Mouse (Mus musculus) hindbrain, embryonic 10.5 days (tissue): Measurements from ENCODE around the gene Glo1. TPM values are rescaled to one million over a fixed set of nuclear protein-coding genes. Genes with fewer than 3 reads are reported as not detected.

Experiments
- DNase-seq: peaks from one replicate; pipeline ENCODE4 v3.0.0-alpha.2; 2017; ENCODE audit warnings: low spot score
- H3K27ac ChIP-seq: fragments of 300-500 bp; sonication (generic); 2 replicates; pipeline ENCODE4 v1.5.1; 2016; ENCODE audit warnings: mild to moderate bottlenecking, moderate library complexity
- H3K27me3 ChIP-seq: fragments of 300-500 bp; sonication (generic); 2 replicates; pipeline ENCODE4 v1.6.1; 2016; ENCODE audit warnings: mild to moderate bottlenecking; ENCODE audit not compliant: poor library complexity, insufficient read depth, severe bottlenecking
- H3K36me3 ChIP-seq: fragments of 300-500 bp; sonication (generic); 2 replicates; pipeline ENCODE4 v1.6.1; 2016; ENCODE audit warnings: mild to moderate bottlenecking, moderate library complexity
- H3K4me1 ChIP-seq: fragments of 300-500 bp; sonication (generic); replicated peaks from 2 replicates; pipeline ENCODE4 v1.6.1; 2016; ENCODE audit warnings: mild to moderate bottlenecking
- H3K4me3 ChIP-seq: fragments of 300-500 bp; sonication (generic); 2 replicates; pipeline ENCODE4 v1.5.1; 2016; ENCODE audit warnings: mild to moderate bottlenecking, moderate library complexity
- H3K9me3 ChIP-seq: fragments of 300-500 bp; sonication (generic); 2 replicates; pipeline ENCODE4 v1.6.1; 2016; ENCODE audit warnings: mild to moderate bottlenecking, moderate library complexity
- WGBS: fragments of 180-500 bp; shearing (Covaris S2); methylation state at CpG from one replicate; pipeline ENCODE4 v1.1.7; 2016; 5-methylcytosine and 5-hydroxymethylcytosine counted together
- polyA plus RNA-seq: library from polyadenylated mRNA; unstranded; fragments of >200 nt; fragmentation: Nextera tagmentation; extraction: Ambion mirVana; gene quantifications from 2 replicates; pipeline ENCODE4 v1.2.1, GENCODE M21; 2016

Gene Glo1
- polyA plus RNA-seq, 1 experiment from 2014 or later, result 231 TPM

GRCm38 (mm10) chr17:30594407-30594806 lies 32.3 kb downstream of the Glo1 start:
- Histone ChIP-seq H3K9me3 (peaks cover 7% of the 10 kb centered on the region; the same call in 1 of the 2 replicates), H3K27me3 (no peaks in the 10 kb centered on the region), H3K36me3 (peaks cover 72% of the 10 kb centered on the region), H3K4me1 (peaks cover 18% of the 10 kb centered on the region), H3K4me3 (no peak overlapping the region), H3K27ac (no peak overlapping the region)
- peak; percentile 9 for DNase-seq
- 57% methylated on average over 5 of the region's 5 CpGs for WGBS

- peak; percentile 40 for DNase-seq
- H3K27ac ChIP-seq, result no peak overlapping the region
- no peak overlapping the region for H3K4me3 ChIP-seq
- H3K4me1 ChIP-seq, result peaks cover 18% of the 10 kb centered on the region
- WGBS, result 54% methylated on average over 17 of the region's 17 CpGs
- H3K27me3 ChIP-seq, result no peaks in the 10 kb centered on the region
- H3K9me3 ChIP-seq, result no peaks in the 10 kb centered on the region
- peaks cover 34% of the 10 kb centered on the region for H3K36me3 ChIP-seq
Measured at GRCm38 (mm10) chr17:30590417-30591198, 36.1 kb downstream of the Glo1 start.

GRCm38 (mm10) chr17:30583258-30584001 lies 43.2 kb downstream of the Glo1 start:
- DNase-seq, result no peak
- Histone ChIP-seq H3K4me1 (no peaks in the 10 kb centered on the region), H3K36me3 (no peaks in the 10 kb centered on the region), H3K9me3 (no peaks in the 10 kb centered on the region), H3K27me3 (no peaks in the 10 kb centered on the region), H3K4me3 (no peak overlapping the region), H3K27ac (no peak overlapping the region)
- WGBS, result 81% methylated on average over 2 of the region's 2 CpGs

GRCm38 (mm10) chr17:30582313-30582712 lies 44.4 kb downstream of the Glo1 start:
- Histone ChIP-seq H3K36me3 (no peaks in the 10 kb centered on the region), H3K4me1 (peaks cover under 1% of the 10 kb centered on the region; the same call in 1 of the 2 replicates), H3K27ac (no peak overlapping the region), H3K9me3 (no peaks in the 10 kb centered on the region), H3K27me3 (no peaks in the 10 kb centered on the region), H3K4me3 (no peak overlapping the region)
- 86% methylated on average over 3 of the region's 3 CpGs for WGBS
- no peak for DNase-seq

GRCm38 (mm10) chr17:30581201-30581600 lies 45.5 kb downstream of the Glo1 start:
- Histone ChIP-seq H3K9me3 (no peaks in the 10 kb centered on the region), H3K27ac (no peak overlapping the region), H3K4me3 (no peak overlapping the region), H3K27me3 (no peaks in the 10 kb centered on the region), H3K4me1 (peaks cover 9% of the 10 kb centered on the region), H3K36me3 (no peaks in the 10 kb centered on the region)
- WGBS, result 91% methylated on average over 6 of the region's 6 CpGs
- no peak for DNase-seq

GRCm38 (mm10) chr17:30580781-30581180 lies 45.9 kb downstream of the Glo1 start:
- H3K27ac ChIP-seq, result no peak overlapping the region
- no peaks in the 10 kb centered on the region for H3K36me3 ChIP-seq
- H3K27me3 ChIP-seq, result no peaks in the 10 kb centered on the region
- no peak for DNase-seq
- H3K4me3 ChIP-seq, result no peak overlapping the region
- no peaks in the 10 kb centered on the region for H3K9me3 ChIP-seq
- H3K4me1 ChIP-seq, result peaks cover 9% of the 10 kb centered on the region
- WGBS, result 64% methylated on average over 1 of the region's 1 CpGs

- Histone ChIP-seq H3K27me3 (no peaks in the 10 kb centered on the region), H3K4me3 (peak overlapping the region; percentile 71), H3K27ac (peak overlapping the region; percentile 95), H3K36me3 (no peaks in the 10 kb centered on the region), H3K4me1 (peaks cover 24% of the 10 kb centered on the region), H3K9me3 (no peaks in the 10 kb centered on the region)
- WGBS, result 68% methylated on average over 12 of the region's 12 CpGs
- no peak for DNase-seq
Measured at GRCm38 (mm10) chr17:30576946-30577345, 49.7 kb downstream of the Glo1 start.

- H3K27ac ChIP-seq, result peak within 1 kb of the TSS; percentile 95
- peak; percentile 91 for DNase-seq
- under 1% methylated on average over 90 of the region's 94 CpGs for WGBS
- no peaks in the 10 kb centered on the region for H3K9me3 ChIP-seq
- peak within 1 kb of the TSS; percentile 71 for H3K4me3 ChIP-seq
- H3K4me1 ChIP-seq, result peaks cover 24% of the 10 kb centered on the region
- no peaks in the 10 kb centered on the region for H3K36me3 ChIP-seq
- H3K27me3 ChIP-seq, result no peaks in the 10 kb centered on the region
Measured at GRCm38 (mm10) chr17:30575941-30576773, 50.5 kb downstream of the Glo1 start, which contains the start of gene Btbd9. Btbd9 (minus strand) TSS chr17:30576488.

- Histone ChIP-seq H3K27me3 (no peaks in the 10 kb centered on the region), H3K4me3 (peak overlapping the region; percentile 71), H3K4me1 (peaks cover 24% of the 10 kb centered on the region), H3K9me3 (no peaks in the 10 kb centered on the region), H3K27ac (peak overlapping the region; percentile 95), H3K36me3 (no peaks in the 10 kb centered on the region)
- DNase-seq, result no peak
- WGBS, result 11% methylated on average over 35 of the region's 35 CpGs
Measured at GRCm38 (mm10) chr17:30575121-30575904, 51.4 kb downstream of the Glo1 start.

GRCm38 (mm10) chr17:30574783-30575075 lies 51.9 kb downstream of the Glo1 start:
- WGBS, result 83% methylated on average over 8 of the region's 8 CpGs
- peaks cover 24% of the 10 kb centered on the region for H3K4me1 ChIP-seq
- H3K36me3 ChIP-seq, result no peaks in the 10 kb centered on the region
- no peak overlapping the region for H3K27ac ChIP-seq
- peak overlapping the region; percentile 71 for H3K4me3 ChIP-seq
- H3K9me3 ChIP-seq, result no peaks in the 10 kb centered on the region
- no peaks in the 10 kb centered on the region for H3K27me3 ChIP-seq
- DNase-seq, result no peak

- Histone ChIP-seq H3K4me1 (peaks cover 24% of the 10 kb centered on the region), H3K9me3 (no peaks in the 10 kb centered on the region), H3K36me3 (no peaks in the 10 kb centered on the region), H3K27ac (no peak overlapping the region), H3K27me3 (no peaks in the 10 kb centered on the region), H3K4me3 (peak overlapping the region; percentile 71; the same call in 1 of the 2 replicates)
- 81% methylated on average over 8 of the region's 8 CpGs for WGBS
- no peak for DNase-seq
Measured at GRCm38 (mm10) chr17:30573990-30574782, 52.5 kb downstream of the Glo1 start.
